17 mouse cellular contexts compared by ENCODE assay signal in genomic region chr6:100192691-100193229, GRCm38 (mm10).
DNase-seq lines count a peak whose midpoint lies in the region; ATAC-seq and TF ChIP-seq lines count a peak whose summit lies in the region.
"Had no signal": no experiment of that assay in that cellular context is flagged by ENCODE, and none has a peak within 500 bp of the region (broad histone marks: within the 10 kb centered on the region; RNA-seq: fewer than 3 reads in every experiment).

No protein-coding gene starts in this region.

- H3K27me3 ChIP-seq in embryonic facial prominence, embryonic 13.5 days: peaks cover 8% of the 10 kb centered on the region; the same call in 1 of the 2 replicates
- peaks cover 83% of the 10 kb centered on the region for H3K27me3 ChIP-seq in embryonic facial prominence, embryonic 10.5 days (replicated peaks; ENCODE audit: low read depth, poor library complexity, severe bottlenecking)
- H3K27me3 ChIP-seq in kidney, embryonic 16.5 days (ENCODE audit: insufficient read depth, low read length): 0 out of 2 replicates have a peak, but pooled peaks cover 2% of the 10 kb centered on the region

- WGBS in embryonic facial prominence, embryonic 13.5 days: 48% methylated on average over 4 of the region's 4 CpGs
- 51% methylated on average over 4 of the region's 4 CpGs for WGBS in embryonic facial prominence, embryonic 10.5 days
- WGBS in kidney, embryonic 16.5 days: 50% methylated on average over 4 of the region's 4 CpGs

- no peak for DNase-seq in embryonic facial prominence, embryonic 10.5 days (ENCODE audit: low spot score)
- no peak for DNase-seq in kidney, postnatal 25 days
- DNase-seq in cerebellum, postnatal 4 days (ENCODE audit: low spot score in 2 of 2): no peak
- no peak for DNase-seq in gastrocnemius, postnatal 25 days
- DNase-seq: adrenal gland, postnatal 36 days; cerebellum, adult 11-12 months; gastrocnemius, postnatal 10 days; kidney, adult 11 months; layer of hippocampus, adult 9-11 months; thymus, adult 2 months had no signal

- H3K36me3 ChIP-seq in embryonic facial prominence, embryonic 13.5 days: no peaks in the 10 kb centered on the region
- no peaks in the 10 kb centered on the region for H3K36me3 ChIP-seq in embryonic facial prominence, embryonic 10.5 days (replicated peaks)
- H3K36me3 ChIP-seq in kidney, embryonic 16.5 days (ENCODE audit: insufficient read depth, low read length): no peaks in the 10 kb centered on the region
- H3K36me3 ChIP-seq: midbrain, embryonic 13.5 days had no signal

- H3K9ac ChIP-seq in embryonic facial prominence, embryonic 13.5 days: 0 out of 2 replicates have a peak overlapping the region, but pooled peaks have one; percentile 16
- H3K9ac ChIP-seq in kidney, embryonic 16.5 days (replicated peaks; ENCODE audit: low read length): no peak overlapping the region
- H3K9ac ChIP-seq: forebrain, embryonic 13.5 days; midbrain, embryonic 13.5 days had no signal

- TF ChIP-seq POLR2A in bone marrow macrophage, adult 2 months (IDR thresholded peaks at IDR 0.05; ENCODE audit: borderline replicate concordance, low read depth, low read length): no peak

- no peaks in the 10 kb centered on the region for H3K9me3 ChIP-seq in embryonic facial prominence, embryonic 13.5 days
- H3K9me3 ChIP-seq in embryonic facial prominence, embryonic 10.5 days: no peaks in the 10 kb centered on the region
- H3K9me3 ChIP-seq in kidney, embryonic 16.5 days (ENCODE audit: low read length): no peaks in the 10 kb centered on the region
- H3K9me3 ChIP-seq: forebrain, embryonic 13.5 days; midbrain, embryonic 13.5 days had no signal

- no peak for ATAC-seq in embryonic facial prominence, embryonic 13.5 days (ENCODE audit: insufficient number of reproducible peaks, insufficient read depth, low FRiP score, low TSS enrichment, low read depth)
- no peak for ATAC-seq in kidney, embryonic 16.5 days (ENCODE audit: low FRiP score, low TSS enrichment)
- peak; percentile 44; the same call in 1 of the 2 replicates for ATAC-seq in megakaryocyte, adult 5-6 weeks (ENCODE audit: poor library complexity, severe bottlenecking)
- ATAC-seq: forebrain, embryonic 13.5 days; lung, postnatal 0 days; midbrain, embryonic 13.5 days had no signal

- H3K27ac ChIP-seq in embryonic facial prominence, embryonic 13.5 days: peak overlapping the region; percentile 1; the same call in 1 of the 2 replicates
- H3K27ac ChIP-seq in embryonic facial prominence, embryonic 10.5 days (replicated peaks): no peak overlapping the region
- H3K27ac ChIP-seq in kidney, embryonic 16.5 days (ENCODE audit: low read length): peak overlapping the region; percentile 13; the same call in 1 of the 2 replicates
- 0 out of 2 replicates have a peak overlapping the region, but pooled peaks have one; percentile 9 for H3K27ac ChIP-seq in bone marrow macrophage, adult 2 months (ENCODE audit: insufficient read depth, low read depth, low read length)
- H3K27ac ChIP-seq: forebrain, embryonic 13.5 days; midbrain, embryonic 13.5 days had no signal

- H3K4me2 ChIP-seq in embryonic facial prominence, embryonic 13.5 days: no peak overlapping the region
- no peak overlapping the region for H3K4me2 ChIP-seq in kidney, embryonic 16.5 days (replicated peaks; ENCODE audit: low read depth, low read length)
- H3K4me2 ChIP-seq: forebrain, embryonic 13.5 days; midbrain, embryonic 13.5 days had no signal

- H3K4me1 ChIP-seq in embryonic facial prominence, embryonic 13.5 days: peaks cover 43% of the 10 kb centered on the region
- H3K4me1 ChIP-seq in embryonic facial prominence, embryonic 10.5 days: peaks cover 48% of the 10 kb centered on the region
- peaks cover 50% of the 10 kb centered on the region for H3K4me1 ChIP-seq in kidney, embryonic 16.5 days (ENCODE audit: insufficient read depth, low read length)
- H3K4me1 ChIP-seq in bone marrow macrophage, adult 2 months (ENCODE audit: control insufficient read depth, insufficient read depth, low read length): peaks cover 32% of the 10 kb centered on the region

- no peak overlapping the region for H3K4me3 ChIP-seq in embryonic facial prominence, embryonic 13.5 days
- H3K4me3 ChIP-seq in embryonic facial prominence, embryonic 10.5 days: no peak overlapping the region
- H3K4me3 ChIP-seq in kidney, embryonic 16.5 days (ENCODE audit: low read length): no peak overlapping the region
- no peak overlapping the region for H3K4me3 ChIP-seq in bone marrow macrophage, adult 2 months (ENCODE audit: insufficient read depth, low read length)
- H3K4me3 ChIP-seq: forebrain, embryonic 13.5 days; midbrain, embryonic 13.5 days had no signal

- no peak for TF ChIP-seq CTCF in bone marrow macrophage, adult 2 months (IDR thresholded peaks at IDR 0.05; ENCODE audit: low read depth, low read length)
